Mouse (Mus musculus) E14TG2a.4 (cell line): Measurements from ENCODE around the gene Rapgef1.

Source experiments
- CTCF ChIP-seq: conservative IDR thresholded peaks from 2 replicates; pipeline ENCODE4 v1.5.1; 2014; ENCODE audit warnings: low read length
- NANOG ChIP-seq: IDR thresholded peaks from 2 replicates; pipeline ENCODE4 v1.6.1; 2014; ENCODE audit warnings: borderline replicate concordance, low read length, mixed read lengths
- POU5F1 ChIP-seq: IDR thresholded peaks from 2 replicates; pipeline ENCODE4 v1.6.1; 2014; ENCODE audit warnings: low read length, borderline replicate concordance

- TF ChIP-seq CTCF (no peak), POU5F1 (no peak), NANOG (no peak)
These were observed 27.9 kb upstream of the Rapgef1 start for GRCm38 (mm10) chr2:29591626-29592025.
